Mouse (Mus musculus): ENCODE results near the gene Far2.

Gene Far2

GRCm38 (mm10) chr6:148046881-148047649, at the start of gene Far2:
Gene Far2 (plus strand): TSS chr6:148047259.
- DNase-seq = peak; percentile 35

GRCm38 (mm10) chr6:148000483-148000882, 46.6 kb upstream of the Far2 start:
- no peak for DNase-seq

GRCm38 (mm10) chr6:148001071-148001470, 46.0 kb upstream of the Far2 start:
- DNase-seq = no peak

DNA sequence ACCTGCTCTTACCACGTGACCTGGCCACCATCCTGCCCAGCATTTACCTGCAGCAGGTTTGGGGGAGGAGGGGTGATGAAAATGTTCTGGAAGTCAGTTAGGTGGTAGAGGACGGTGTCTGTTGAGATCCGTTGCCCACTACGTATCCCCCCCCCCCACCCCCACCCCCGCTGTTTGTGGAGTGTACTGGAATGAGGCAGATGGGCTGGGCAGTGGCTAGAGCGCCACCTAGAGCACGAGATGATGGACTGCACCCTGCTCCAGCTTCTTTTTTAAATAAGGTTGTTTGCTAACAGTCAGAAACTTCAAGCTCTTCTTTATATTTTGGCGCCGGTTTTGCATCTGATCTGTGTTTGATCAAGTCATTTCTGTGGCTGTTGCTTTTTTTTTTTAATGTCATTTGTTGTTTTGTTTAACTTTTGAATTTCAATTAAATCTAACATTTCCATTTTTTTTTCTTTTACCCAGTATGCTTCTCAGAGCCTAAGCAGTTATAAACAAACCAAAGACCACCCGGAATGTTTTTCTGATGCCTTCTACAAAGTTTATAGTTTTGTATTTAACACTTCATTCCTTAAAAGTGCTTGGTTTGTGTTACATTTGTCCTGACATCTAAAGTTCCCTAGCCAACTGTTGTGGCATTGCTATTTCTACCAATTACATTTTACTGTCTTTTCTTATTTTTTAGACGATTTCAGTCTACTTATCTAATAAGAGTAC, 40.8 kb upstream of the Far2 start:
- DNase-seq = no peak

DNA sequence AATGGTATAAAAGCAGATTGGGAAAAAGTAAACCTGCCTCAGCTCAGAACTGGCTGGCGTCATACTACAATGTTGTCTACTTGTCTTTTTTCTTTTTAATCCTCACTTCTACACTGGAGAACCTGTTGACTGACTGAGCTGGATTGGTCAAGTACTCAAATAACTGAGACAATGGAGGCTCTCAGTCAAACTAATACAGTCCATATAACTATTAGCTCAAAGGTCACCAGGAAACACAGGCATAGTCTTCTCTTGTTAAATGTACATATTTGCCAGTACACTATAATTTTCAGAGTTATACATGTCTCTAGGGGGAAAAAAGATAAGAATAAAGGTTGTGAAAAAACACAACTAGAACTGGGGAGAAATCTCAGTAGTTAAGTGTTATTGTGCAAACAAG, 6.3 kb upstream of the Far2 start:
- no peak for DNase-seq

- DNase-seq = no peak
Observed at GRCm38 (mm10) chr6:148047650-148047988, 560 bp downstream of the Far2 start.

- DNase-seq = no peak
Observed at GRCm38 (mm10) chr6:148063131-148063530, 16.1 kb downstream of the Far2 start.

DNA sequence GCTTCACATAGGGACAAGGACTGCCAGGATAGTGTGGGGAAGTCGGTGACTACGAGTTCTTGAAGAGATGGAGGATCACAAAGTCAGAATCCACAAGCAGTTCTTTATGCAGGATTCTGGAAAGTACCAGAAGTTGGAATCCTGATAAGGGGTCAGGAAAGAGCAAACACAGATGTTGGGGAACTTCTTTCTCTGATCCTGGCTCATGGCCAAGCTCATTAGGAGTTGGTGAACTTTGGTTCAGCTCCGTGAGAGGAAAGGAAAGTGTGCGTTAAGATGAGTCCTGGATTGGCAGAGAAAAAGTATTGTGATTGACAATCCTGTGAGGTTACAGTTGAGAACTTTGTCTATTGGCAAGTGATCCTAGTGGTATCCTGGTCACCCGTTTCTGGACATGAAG, 19.2 kb downstream of the Far2 start:
- DNase-seq = no peak

GRCm38 (mm10) chr6:148068786-148069185, 21.7 kb downstream of the Far2 start:
- no peak for DNase-seq

- DNase-seq = no peak
Observed at GRCm38 (mm10) chr6:148073599-148073998, 26.5 kb downstream of the Far2 start.

DNA sequence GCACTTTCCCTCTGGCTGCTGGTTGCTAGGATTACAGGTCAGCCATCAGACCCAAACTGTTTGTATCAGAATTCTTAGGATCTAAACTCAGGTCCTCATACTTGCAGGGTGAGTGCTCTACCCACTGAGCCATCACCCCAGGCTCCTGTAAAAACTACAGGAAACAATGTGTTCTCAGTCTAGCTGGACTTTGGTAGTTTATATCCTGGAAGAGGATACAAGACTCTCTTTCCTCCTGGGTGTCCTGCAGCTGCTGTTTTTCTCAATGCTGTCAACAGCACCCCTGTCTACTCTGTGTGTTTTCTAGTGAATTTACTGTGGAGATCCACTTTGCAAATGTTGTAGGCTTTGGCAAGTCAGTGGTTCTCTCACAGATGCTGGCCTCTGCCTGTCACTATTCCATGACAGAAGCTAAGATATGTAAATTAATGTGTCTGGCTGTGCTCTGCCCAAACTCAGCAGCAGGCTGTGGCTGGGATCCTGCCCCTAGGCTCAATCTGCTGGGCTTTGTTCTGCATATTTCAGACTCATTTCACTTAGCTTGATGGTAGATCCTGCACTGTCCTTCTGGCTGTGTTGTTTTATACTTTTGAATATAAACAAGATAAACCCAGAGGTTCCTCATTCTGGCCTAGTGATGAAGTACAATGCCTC, 27.3 kb downstream of the Far2 start:
- DNase-seq = no peak

DNA sequence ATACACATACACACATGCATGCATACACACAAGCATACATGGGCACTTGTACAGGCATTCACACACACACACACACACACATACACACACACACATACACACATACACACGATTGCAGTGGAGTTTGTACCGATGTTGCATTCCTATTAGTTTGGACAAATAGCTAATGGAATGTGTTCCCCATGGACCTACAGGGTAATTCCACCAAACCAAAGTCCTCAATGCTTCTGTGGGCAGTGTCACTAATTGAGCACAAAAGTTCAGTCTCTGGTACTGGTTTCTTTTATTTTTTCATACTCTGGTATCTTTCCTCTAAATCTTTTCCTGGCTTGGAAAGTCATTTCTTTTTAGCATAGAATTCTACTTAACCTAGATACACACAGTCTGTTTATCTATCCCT, 36.8 kb downstream of the Far2 start:
- no peak for DNase-seq

- DNase-seq = no peak
Observed at GRCm38 (mm10) chr6:148084403-148084802, 37.3 kb downstream of the Far2 start.

GRCm38 (mm10) chr6:148097039-148097438, 50.0 kb downstream of the Far2 start:
- no peak for DNase-seq

DNA sequence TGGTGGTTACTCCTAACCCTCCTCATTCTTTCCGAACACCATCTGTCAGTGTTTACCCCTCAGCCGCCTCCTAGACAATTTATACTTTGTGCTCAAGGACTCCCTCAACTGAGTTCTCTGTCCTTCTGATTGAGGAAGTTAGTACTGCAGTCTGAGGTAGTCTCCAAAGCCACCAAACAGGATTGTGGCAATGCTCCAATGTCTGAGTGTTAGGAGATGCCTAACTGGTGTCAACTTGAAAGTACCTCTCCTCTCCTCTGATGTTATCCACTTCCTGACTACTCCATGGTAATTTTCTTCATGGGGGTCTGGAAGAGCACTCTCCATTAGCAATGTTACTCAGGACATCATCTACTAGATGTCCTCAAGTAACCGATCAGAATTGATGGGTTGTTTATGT, 54.9 kb downstream of the Far2 start:
- DNase-seq = no peak

- DNase-seq = no peak
Observed at GRCm38 (mm10) chr6:148102434-148102833, 55.4 kb downstream of the Far2 start.

DNA sequence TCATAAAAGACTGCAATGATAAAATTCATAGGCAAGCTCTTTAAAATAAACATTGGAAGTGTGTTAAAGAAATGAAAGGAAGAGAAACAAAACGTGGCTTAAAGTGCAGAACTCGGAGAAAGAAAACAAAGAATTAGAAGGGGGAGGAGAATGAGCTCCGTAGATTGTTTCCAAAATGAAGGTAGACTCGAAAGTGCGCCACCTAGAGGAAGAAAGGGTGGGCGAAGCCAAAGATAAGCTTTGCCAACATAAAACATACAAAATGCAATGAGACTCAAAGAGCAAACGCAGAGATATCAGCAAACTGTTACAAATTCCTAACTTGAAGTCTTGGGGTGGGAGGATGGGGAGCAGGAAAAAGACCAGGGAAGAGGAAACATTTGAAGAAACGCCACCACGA, 57.2 kb downstream of the Far2 start:
- no peak for DNase-seq

GRCm38 (mm10) chr6:148105722-148106268, 58.7 kb downstream of the Far2 start:
- DNase-seq = no peak

GRCm38 (mm10) chr6:148108741-148109472, 61.8 kb downstream of the Far2 start:
- no peak for DNase-seq

GRCm38 (mm10) chr6:148110996-148111633, 64.1 kb downstream of the Far2 start:
- DNase-seq = no peak

- DNase-seq = no peak
Observed at GRCm38 (mm10) chr6:148116371-148116770, 69.3 kb downstream of the Far2 start.

GRCm38 (mm10) chr6:148116907-148117306, 69.8 kb downstream of the Far2 start:
- DNase-seq = no peak

DNA sequence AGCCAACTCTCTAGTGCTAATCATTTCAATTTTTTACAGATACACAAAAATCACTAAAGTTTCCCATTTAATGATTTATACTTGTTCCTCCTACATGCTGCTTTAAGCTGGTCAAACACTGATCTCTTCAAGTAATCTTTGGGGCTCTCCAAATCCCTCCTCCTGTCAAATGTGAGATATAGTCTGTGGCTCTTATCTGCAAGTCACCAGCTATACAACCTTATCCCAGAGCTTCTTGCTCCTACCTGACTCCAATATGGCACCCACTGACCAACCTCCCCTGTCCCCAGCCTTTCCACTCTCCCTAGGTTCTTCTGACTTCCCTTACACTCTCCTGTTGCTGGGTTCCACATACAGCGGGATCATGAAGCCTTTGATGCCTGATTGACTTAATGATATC, 70.6 kb downstream of the Far2 start:
- no peak for DNase-seq

Measured in cerebellum, adult 11 months (tissue).